Mouse (Mus musculus): ENCODE results near the gene Angpt4. TPM values are rescaled to one million over a fixed set of nuclear protein-coding genes. Genes with fewer than 3 reads are reported as not detected.

The Angpt4 gene
- polyA plus RNA-seq, 1 experiment from 2014 or later = 0.27 TPM

MicroRNA genes within 50 kb of the gene (microRNA counts, 519-probe panel; counts per million panel counts)
- 188 counts per million, percentile 57 among the panel's probes with 10 or more counts for microRNA mmu-miR-1953

Small RNAs within 50 kb of the gene (microRNA-seq; reads per million reads assigned to microRNA genes)
- gene Mir1953 = 2.4 reads per million

Other genes with a start within 250 kb of the Angpt4 start
- not detected in 2 replicates for gene Rad21l, start 242.7 kb upstream of the Angpt4 start, polyA plus RNA-seq (2016; fragmentation: Nextera tagmentation; extraction: Ambion mirVana)
- gene Tmem74b, start 209.2 kb upstream of the Angpt4 start, polyA plus RNA-seq (2016; fragmentation: Nextera tagmentation; extraction: Ambion mirVana) = 2.3 and 3.1 TPM in 2 replicates
- gene Psmf1, start 167.0 kb upstream of the Angpt4 start, polyA plus RNA-seq (2016; fragmentation: Nextera tagmentation; extraction: Ambion mirVana) = 53.7 and 58.9 TPM in 2 replicates
- gene Rspo4, start 68.3 kb upstream of the Angpt4 start, polyA plus RNA-seq (2016; fragmentation: Nextera tagmentation; extraction: Ambion mirVana) = 0.67 and 0.85 TPM in 2 replicates
- 48.4 and 55.0 TPM in 2 replicates for gene Fam110a, start 69.0 kb downstream of the Angpt4 start, polyA plus RNA-seq (2016; fragmentation: Nextera tagmentation; extraction: Ambion mirVana)
- gene Slc52a3, start 85.3 kb downstream of the Angpt4 start, polyA plus RNA-seq (2016; fragmentation: Nextera tagmentation; extraction: Ambion mirVana) = 0.63 and 0.80 TPM in 2 replicates
- 0.93 and 1.5 TPM in 2 replicates for gene Scrt2, start 170.3 kb downstream of the Angpt4 start, polyA plus RNA-seq (2016; fragmentation: Nextera tagmentation; extraction: Ambion mirVana)
- 10.7 and 12.4 TPM in 2 replicates for gene Srxn1, start 194.3 kb downstream of the Angpt4 start, polyA plus RNA-seq (2016; fragmentation: Nextera tagmentation; extraction: Ambion mirVana)
- gene Tcf15, start 232.4 kb downstream of the Angpt4 start, polyA plus RNA-seq (2016; fragmentation: Nextera tagmentation; extraction: Ambion mirVana) = 9.2 and 10.3 TPM in 2 replicates

Data from embryonic facial prominence, embryonic 10.5 days (tissue).